Mouse (Mus musculus) left cerebral cortex, adult 9 months (tissue): ENCODE measurements at regions not wholly inside any gene's neighbourhood (a gene's known extent, or its start where the extent isn't known, plus 50 kb on each side); places are given as distances from the start of the nearest gene placed in this dataset.

Experiments used
- DNase-seq, 2 experiments: peaks; one replicate each; pipeline ENCODE4 v3.0.0; 2022; ENCODE audit warnings: low spot score in 2 of 2

- DNase-seq = no peak
Measured at GRCm38 (mm10) chr3:101694311-101694710, 89.8 kb upstream of the Atp1a1 start.

- no peak for DNase-seq
Measured at GRCm38 (mm10) chr3:101691937-101692604, 87.6 kb upstream of the Atp1a1 start.

GRCm38 (mm10) chr3:101690779-101691178, 86.3 kb upstream of the Atp1a1 start:
- no peak for DNase-seq

- peak in 1 of 2 experiments; percentile 19 for DNase-seq
Measured at GRCm38 (mm10) chr3:101690222-101690621, 85.7 kb upstream of the Atp1a1 start.

- DNase-seq = no peak
Measured at GRCm38 (mm10) chr3:101685203-101685602, 80.7 kb upstream of the Atp1a1 start.

- DNase-seq = no peak
Measured at GRCm38 (mm10) chr3:101672943-101673342, 68.5 kb upstream of the Atp1a1 start.

GRCm38 (mm10) chr3:101670561-101671001, 66.1 kb upstream of the Atp1a1 start:
- no peak for DNase-seq

GRCm38 (mm10) chr3:101669743-101670142, 65.3 kb upstream of the Atp1a1 start:
- no peak for DNase-seq

GRCm38 (mm10) chr3:101667767-101668387, 63.4 kb upstream of the Atp1a1 start:
- DNase-seq = no peak

- no peak for DNase-seq
Measured at GRCm38 (mm10) chr3:101667186-101667585, 62.7 kb upstream of the Atp1a1 start.

- DNase-seq = no peak
Measured at GRCm38 (mm10) chr3:101666583-101666982, 62.1 kb upstream of the Atp1a1 start.

- peak in 1 of 2 experiments; percentile 16 for DNase-seq
Measured at GRCm38 (mm10) chr3:101661184-101661992, 56.9 kb upstream of the Atp1a1 start.

- no peak for DNase-seq
Measured at GRCm38 (mm10) chr3:101660635-101661034, 56.2 kb upstream of the Atp1a1 start.

GRCm38 (mm10) chr3:101660176-101660575, 55.7 kb upstream of the Atp1a1 start:
- peak; percentile 42 to 55 for DNase-seq

GRCm38 (mm10) chr3:101657979-101658378, 53.5 kb upstream of the Atp1a1 start:
- no peak for DNase-seq

GRCm38 (mm10) chr3:101654720-101655119, 50.2 kb upstream of the Atp1a1 start:
- DNase-seq = no peak
